Mouse (Mus musculus): ENCODE results near the gene Rab6b.

The Rab6b gene

DNA sequence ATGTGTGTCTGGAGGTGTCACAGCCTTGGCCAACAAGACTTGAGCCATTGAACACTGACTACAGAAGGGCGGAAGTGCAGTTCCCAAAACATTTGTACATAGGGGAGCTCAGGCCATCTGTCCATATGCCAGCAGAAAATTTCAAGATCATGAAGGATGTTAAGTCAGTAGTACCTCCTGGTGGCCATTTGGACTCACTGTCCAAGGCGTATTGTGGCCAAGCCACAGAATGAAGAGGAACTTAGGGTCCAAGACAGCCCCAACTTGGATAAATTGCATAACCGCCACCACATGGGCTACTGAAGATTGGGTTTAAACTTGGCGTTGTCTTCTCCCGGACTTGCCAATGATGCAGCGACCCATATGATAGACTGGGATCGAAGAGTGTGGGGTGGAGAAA, 64.1 kb downstream of the Rab6b start:
- in situ Hi-C loops (cut with MboI; ENCODE audit: low pct_unique_long_range_greater_than_20kb in 1 of 2, low sequenced_read_pairs in 2 of 2, unreplicated experiment in 1 of 2), result no loop called here

DNA sequence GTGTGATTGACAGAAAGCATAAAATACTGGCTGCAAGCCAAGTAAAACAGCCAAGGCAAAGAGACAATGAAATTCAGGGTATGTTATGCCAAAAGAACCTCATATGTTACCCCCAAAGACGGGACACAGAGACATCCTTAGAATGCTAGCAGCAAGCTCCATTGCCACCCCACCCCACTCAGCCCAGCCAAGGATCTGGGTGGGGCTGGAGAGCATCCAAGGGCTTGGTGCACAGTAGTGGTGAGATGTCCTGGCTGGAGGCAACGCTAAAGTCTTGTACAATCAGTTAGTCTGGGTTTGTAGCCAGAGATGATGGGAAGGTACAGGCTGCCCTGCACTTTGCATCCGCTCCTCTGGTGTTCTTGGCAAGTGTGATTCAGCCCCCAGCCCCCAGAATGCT, 68.7 kb downstream of the Rab6b start:
- in situ Hi-C loops (cut with MboI; ENCODE audit: low pct_unique_long_range_greater_than_20kb in 1 of 2, low sequenced_read_pairs in 2 of 2, unreplicated experiment in 1 of 2), result no loop called here

DNA sequence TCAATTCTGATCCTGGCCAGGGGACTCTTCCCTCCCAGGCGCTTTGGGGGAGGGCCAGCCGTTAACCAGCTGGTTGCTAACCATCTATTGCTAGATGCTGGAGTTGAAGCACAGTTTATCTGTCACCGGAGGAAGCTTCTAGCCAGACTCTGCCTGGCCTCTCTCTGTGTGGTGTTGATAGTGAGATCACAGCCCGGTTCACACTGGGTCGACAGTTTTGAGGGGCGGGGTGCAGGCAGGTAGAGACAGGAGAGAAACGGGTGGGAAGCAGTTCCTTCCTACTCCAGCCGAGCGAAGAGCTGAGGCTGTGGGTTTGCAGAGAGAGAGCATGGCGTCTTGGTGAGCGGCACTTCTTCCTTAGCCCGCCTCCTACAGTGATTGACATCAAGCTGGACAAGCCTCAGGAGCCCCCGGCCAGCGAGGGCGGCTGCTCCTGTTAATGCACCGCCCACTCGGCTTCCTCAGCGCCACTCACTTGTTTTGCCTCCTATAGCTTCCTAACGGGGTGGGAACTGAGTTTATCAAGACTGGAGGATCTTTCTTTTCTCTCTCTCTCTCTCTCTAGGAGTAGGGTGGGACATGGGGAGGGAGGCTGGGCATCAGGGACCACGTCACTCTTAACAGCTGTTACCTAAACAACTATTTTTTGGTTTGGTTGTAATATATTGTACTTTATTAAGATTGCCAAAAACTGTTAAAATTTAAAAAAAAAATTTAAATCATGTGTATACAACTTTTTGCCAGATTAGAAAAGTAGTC, 69.4 kb downstream of the Rab6b start:
- in situ Hi-C loops (cut with MboI; ENCODE audit: low pct_unique_long_range_greater_than_20kb in 1 of 2, low sequenced_read_pairs in 2 of 2, unreplicated experiment in 1 of 2), result no loop called here

DNA sequence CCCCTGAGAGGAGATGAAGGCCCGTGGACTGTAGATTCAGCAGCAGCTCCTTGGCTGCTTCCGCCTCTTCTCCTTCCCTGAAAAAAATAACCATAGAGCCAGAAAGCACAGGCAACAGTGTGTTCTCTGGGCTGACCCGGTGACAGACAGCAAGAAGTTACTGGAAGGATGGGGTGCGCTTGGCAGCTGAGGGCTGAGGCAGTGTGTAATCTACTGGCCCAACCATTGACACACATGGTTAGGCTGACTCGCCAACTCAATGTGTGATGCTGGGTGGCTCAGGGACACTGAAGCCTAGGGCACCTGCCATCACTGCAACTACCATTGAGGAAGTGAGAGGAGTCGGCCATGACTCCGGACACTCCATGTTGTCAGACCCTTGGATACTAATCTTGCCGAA, 70.3 kb downstream of the Rab6b start:
- in situ Hi-C loops (cut with MboI; ENCODE audit: low pct_unique_long_range_greater_than_20kb in 1 of 2, low sequenced_read_pairs in 2 of 2, unreplicated experiment in 1 of 2), result no loop called here

DNA sequence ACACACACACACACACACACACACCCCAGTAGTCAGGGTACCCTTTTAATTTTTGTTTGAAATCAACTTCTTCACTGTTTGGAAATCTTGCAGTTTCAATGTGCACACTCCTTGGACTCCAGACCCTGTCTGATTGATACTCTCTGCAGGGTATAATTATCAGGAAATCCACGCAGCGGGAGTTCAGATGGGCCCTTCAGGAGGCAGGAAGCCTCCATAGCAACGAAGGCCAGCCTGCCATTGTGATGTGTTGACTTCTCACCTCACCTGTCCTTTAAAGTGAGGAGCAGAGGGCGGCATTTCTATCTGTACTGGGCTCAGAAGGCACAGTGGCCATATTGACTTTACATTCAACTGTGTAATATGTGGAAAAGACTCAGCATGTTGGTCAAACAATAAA, 73.3 kb downstream of the Rab6b start:
- in situ Hi-C loops (cut with MboI; ENCODE audit: low pct_unique_long_range_greater_than_20kb in 1 of 2, low sequenced_read_pairs in 2 of 2, unreplicated experiment in 1 of 2), result no loop called here

DNA sequence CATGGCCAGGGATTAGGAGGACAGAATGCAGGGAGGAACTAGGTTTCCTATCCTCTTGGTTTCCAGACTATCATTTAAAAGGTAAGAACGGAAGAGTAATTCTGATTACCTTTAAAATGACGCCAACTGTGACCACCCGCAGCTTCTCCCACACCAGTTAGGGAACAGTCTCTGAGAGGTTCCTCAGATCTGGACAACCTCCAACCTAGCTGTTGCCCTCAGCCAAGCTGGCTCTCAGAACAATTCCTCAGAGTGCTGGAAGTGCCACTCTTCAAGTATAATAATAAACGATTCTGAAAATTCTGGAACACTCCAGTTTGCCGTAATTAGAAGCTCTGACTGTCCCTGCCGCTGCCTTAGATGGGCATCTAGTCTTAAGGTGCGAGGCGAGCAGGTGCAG, 74.4 kb downstream of the Rab6b start:
- in situ Hi-C loops (cut with MboI; ENCODE audit: low pct_unique_long_range_greater_than_20kb in 1 of 2, low sequenced_read_pairs in 2 of 2, unreplicated experiment in 1 of 2), result no loop called here

DNA sequence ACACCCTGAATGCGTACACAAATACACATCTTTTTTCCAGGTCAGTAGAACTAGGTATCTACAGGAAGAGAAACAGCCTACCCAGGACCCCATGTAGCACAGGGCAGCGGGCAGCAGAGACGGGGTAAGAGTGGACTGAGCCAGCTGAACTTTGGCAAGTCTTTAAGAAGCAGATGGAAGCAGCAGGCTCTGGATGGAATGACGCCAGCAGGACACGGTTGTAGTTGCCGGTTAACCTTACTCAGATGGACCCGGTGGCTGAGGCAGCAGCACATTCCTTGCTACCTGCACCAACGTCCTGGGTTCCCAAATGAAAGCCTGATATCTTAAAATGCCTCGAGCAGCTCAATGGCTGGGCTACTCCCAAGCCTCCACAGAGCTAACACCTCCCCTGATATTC, 75.2 kb downstream of the Rab6b start:
- in situ Hi-C loops (cut with MboI; ENCODE audit: low pct_unique_long_range_greater_than_20kb in 1 of 2, low sequenced_read_pairs in 2 of 2, unreplicated experiment in 1 of 2), result no loop called here

DNA sequence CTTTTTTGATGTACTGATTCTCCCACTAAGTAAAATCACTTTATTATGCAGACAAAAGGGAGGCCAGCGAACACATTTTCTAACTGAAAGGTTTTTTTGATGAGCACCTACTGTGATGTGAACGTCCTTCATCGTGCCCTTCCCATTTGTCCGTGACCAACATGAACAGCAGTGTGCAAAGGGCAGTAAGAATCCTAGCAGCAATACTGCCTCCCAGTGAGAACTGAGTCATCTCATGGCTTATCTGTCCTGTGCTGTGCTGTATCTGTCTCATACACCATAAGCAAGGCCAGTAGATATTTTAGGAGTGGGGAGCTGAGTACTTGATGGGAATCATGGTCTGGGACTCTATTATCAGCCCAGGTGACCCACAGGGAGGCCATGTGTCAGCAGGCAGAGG, 76.8 kb downstream of the Rab6b start:
- in situ Hi-C loops (cut with MboI; ENCODE audit: low pct_unique_long_range_greater_than_20kb in 1 of 2, low sequenced_read_pairs in 2 of 2, unreplicated experiment in 1 of 2), result no loop called here

DNA sequence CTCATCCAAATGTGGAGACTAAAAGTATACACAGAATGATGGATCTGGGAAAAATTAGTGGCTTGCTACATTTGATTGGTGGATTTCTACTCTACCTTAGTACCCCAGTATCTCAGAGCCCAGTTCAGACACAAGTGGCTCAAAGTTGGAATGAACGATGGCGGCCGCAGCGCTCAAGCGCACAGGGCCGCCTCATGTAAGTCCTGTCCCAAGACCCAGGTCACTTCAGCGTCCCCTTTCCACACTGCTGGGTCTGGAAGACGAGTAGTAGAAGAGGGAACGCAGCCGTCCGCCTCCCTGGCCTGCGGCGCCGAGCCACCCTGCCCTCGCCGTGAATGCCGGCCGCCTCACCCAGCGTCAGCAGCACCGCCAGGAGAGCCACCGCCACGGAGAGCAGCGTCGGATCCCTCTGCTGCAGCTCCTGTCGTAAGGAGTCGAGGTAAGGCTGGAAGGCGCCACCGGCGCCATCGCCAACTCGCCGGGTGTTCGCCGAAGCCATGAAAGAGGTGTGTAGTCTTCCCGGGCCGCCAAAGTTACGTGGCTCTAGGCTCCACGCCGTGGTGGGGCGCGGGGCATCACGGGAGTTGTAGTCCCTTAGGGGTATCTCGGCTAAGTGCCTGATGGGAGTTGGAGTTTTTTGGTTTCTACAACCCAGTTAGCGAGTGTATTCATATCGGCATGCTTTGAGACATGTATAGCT, 90.1 kb downstream of the Rab6b start, which contains the start of gene Srprb:
Gene Srprb (minus strand): TSS at position 577 of the 700 bp plus-strand sequence.
- in situ Hi-C loops (cut with MboI; ENCODE audit: low pct_unique_long_range_greater_than_20kb in 1 of 2, low sequenced_read_pairs in 2 of 2, unreplicated experiment in 1 of 2), result no loop called here

DNA sequence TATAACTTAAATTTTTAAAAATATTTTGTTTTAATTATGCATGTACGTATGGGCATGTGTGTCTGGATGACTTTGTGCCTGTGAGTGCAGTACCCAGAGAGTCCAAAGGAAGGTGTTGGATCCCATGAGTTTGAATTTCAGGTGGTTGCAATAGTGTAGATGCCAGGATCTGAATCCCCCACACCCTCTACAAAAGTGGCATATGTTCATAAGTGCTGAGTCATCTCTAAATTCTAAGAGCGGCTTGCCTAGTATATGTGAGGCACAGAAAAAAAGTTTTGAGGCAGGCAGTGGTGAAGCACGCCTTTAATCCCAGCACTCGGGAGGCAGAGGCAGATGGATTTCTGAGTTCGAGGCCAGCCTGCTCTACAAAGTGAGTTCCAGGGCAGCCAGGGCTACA, 94.2 kb downstream of the Rab6b start:
- in situ Hi-C loops (cut with MboI; ENCODE audit: low pct_unique_long_range_greater_than_20kb in 1 of 2, low sequenced_read_pairs in 2 of 2, unreplicated experiment in 1 of 2), result no loop called here

DNA sequence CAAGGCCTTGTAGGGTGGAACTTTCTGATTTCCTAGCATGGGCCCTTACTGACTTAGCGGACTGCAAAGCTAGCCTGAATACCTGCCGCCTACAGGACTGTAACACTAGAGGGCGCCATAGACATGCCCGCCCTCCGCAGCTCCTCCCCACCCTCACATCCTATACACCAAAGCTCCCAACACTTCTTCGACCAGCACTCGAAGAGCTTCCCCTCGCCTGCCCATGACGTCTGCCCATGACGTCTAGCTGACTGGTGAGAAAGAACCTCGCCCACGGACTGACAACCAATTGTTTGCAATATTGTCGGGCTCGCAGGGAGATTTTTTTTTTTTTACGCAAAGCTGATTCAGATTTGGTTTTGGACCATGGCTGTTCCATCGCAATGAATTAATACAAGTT, 96.3 kb downstream of the Rab6b start:
- in situ Hi-C loops (cut with MboI; ENCODE audit: low pct_unique_long_range_greater_than_20kb in 1 of 2, low sequenced_read_pairs in 2 of 2, unreplicated experiment in 1 of 2), result no loop called here

DNA sequence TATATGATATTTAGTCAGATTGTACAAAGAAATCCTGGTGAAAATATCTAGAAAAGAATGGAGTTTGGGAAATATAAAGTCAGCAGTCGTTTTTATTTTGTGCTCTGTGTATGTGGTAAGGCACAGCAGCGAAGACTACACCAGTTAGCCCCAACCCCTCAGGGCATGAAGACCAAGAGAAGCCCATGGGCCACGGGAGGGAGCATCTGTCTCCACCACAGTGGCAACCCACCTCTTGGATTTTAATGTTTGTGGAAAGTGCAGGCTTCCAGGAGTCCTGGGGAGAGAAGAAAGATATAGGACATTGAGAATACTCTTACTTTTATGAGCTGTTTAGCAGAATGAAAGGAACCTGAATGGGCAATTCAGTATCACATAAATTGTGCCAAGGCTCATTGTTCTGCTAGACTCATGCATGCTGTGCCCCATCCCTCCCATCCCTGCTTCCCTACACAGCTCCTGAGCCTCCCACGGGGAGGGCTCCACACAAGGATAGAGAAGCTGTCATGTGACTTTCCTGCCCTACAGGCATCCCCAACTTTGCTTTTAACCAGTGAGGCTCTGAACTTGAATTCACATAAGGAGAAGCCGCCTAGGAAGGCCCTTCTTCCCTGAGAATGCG, 97.3 kb downstream of the Rab6b start:
- in situ Hi-C loops (cut with MboI; ENCODE audit: low pct_unique_long_range_greater_than_20kb in 1 of 2, low sequenced_read_pairs in 2 of 2, unreplicated experiment in 1 of 2), result no loop called here

DNA sequence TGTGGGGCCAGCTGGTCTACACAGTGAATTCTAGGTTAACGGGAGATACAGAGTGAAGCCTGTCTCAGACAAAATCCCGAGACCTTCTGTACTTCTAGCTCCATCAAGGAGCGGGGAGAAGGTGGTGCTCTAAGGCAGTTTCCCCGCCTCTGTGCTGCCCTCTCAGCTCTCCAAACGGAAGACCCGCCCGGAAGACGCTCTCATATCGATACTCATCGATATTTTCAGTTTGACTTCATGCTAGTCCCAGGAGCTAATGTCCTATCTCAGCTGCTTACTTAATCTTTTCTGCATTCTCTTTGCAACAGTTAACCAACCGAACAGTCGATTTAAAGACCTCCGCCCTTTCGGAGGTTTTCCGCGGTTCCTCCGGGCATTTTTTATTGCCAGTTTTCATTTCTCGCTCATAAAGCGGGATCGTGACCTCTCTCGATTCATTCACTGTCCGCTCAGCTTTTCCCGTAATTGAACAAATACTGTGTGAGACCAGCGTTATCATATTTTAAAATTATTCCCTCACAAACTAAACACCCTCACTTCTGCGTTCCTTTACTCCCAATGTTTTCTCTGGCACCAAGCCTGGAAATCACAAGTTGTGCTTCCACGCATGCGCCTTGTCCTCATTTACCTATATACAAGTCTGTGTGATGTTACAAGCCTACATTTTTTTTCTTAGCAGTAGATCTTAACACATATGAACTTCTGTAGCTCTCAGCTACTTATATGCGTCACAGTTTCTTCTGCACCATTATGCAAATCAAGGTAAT, 101.2 kb downstream of the Rab6b start:
- in situ Hi-C loops (cut with MboI; ENCODE audit: low pct_unique_long_range_greater_than_20kb in 1 of 2, low sequenced_read_pairs in 2 of 2, unreplicated experiment in 1 of 2), result no loop called here

DNA sequence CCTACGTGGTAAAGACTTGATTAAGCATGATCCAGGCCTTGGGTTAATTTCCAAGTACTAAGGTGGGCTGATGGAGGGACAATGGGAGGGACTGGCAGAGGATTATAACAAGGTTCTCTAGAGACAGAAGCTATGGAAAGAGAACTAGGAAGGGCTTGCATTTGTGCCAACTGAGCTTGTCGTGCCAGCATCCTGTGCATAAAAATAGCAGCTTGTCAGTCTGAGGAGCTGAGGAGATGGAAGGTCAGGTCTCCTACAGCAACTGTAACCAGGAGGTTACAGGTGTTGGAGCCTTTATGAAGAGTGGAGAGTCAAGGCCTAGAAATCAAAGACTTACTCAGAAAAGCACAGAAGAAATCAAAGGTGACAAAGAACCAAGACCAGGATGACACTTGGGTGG, 102.0 kb downstream of the Rab6b start:
- in situ Hi-C loops (cut with MboI; ENCODE audit: low pct_unique_long_range_greater_than_20kb in 1 of 2, low sequenced_read_pairs in 2 of 2, unreplicated experiment in 1 of 2), result no loop called here

DNA sequence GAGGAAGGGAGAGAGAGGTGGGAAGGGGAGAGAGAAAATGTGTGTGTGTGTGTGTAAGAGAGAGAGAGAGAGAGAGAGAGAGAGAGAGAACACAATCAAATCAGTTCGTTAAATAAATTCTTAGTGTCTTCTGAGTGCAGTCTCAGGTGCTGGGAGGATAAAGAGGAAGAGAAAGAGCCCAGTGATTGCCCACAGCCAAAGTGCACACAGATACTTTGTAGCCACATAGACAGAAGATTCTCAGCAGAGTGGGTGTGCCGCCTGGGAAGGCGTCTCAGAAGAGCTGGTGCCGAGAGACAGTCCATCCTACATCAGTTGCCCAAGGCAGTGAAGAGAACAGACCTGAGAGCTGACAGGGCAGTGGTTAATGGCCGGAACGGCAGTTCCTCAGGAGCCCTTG, 102.7 kb downstream of the Rab6b start:
- in situ Hi-C loops (cut with MboI; ENCODE audit: low pct_unique_long_range_greater_than_20kb in 1 of 2, low sequenced_read_pairs in 2 of 2, unreplicated experiment in 1 of 2), result no loop called here

DNA sequence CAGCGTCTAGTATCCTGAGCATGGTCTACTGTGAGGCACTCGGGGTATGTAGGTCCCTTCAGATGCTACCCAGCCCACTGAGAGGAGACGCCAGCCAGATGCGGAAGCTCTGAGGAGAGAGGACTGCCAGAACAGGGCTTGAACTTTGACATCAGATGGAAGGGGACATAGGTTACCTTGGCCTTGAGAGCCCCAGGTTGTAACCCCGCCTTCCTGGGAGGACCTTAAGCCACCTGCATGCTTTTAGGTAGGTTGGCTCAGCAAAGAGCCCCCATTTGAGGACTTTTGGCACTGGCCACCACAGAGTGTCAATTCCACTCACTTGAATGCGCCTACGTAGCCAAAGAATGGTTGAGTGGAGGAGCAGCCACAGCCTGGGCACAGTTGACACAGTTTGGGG, 113.1 kb downstream of the Rab6b start:
- in situ Hi-C loops (cut with MboI; ENCODE audit: low pct_unique_long_range_greater_than_20kb in 1 of 2, low sequenced_read_pairs in 2 of 2, unreplicated experiment in 1 of 2), result loop anchor here (5.0 to 10.0 kb wide), 2 partner anchors 68 to 80 kb away; partner anchors contain the start of genes 1300017J02Rik (in 1 of the 2) and Topbp1 (in 1 of the 2)

DNA sequence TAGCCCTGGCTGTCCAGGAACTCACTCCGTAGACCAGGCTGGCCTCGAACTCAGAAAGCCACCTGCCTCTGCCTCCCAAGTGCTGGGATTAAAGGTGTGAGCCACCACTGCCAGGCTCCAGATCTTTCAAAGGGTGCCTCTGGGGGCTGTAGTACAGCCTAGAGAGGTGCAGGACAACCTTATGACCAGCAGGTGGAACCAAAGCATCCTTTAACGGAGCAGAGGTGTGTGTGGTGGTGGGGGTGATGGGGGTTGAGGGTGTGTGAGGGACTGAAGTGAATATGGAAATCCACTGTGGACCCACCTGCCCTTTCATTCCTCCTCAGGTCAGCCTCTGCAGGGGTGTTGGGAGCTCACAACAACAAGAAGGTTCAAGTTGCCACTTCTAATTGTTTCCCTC, 113.9 kb downstream of the Rab6b start:
- in situ Hi-C loops (cut with MboI; ENCODE audit: low pct_unique_long_range_greater_than_20kb in 1 of 2, low sequenced_read_pairs in 2 of 2, unreplicated experiment in 1 of 2), result loop anchor here (5.0 to 10.0 kb wide), 2 partner anchors 67 to 79 kb away; partner anchors contain the start of genes 1300017J02Rik (in 1 of the 2) and Topbp1 (in 1 of the 2)

DNA sequence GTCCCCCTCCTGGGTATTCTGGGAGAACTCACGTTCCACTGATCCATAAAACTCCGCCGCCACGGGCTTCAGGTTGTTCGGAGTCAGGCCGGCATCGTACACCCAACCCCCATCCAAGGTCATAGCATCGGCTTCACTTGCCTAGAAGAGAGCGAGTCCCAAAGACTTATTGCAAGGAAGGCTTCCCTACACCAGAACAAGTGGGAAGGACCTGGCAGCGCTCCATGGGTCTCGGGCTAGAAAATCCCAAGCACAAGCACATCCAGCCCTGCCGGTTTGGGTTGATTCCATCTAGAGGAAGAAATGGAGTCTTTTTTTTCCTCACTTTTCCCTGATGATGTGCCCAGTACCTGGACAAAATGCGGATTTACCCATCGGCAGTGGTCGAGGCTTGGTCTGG, 115.2 kb downstream of the Rab6b start:
- in situ Hi-C loops (cut with MboI; ENCODE audit: low pct_unique_long_range_greater_than_20kb in 1 of 2, low sequenced_read_pairs in 2 of 2, unreplicated experiment in 1 of 2), result loop anchor here (5.0 to 10.0 kb wide), 2 partner anchors 65 to 78 kb away; partner anchors contain the start of genes 1300017J02Rik (in 1 of the 2) and Topbp1 (in 1 of the 2)

DNA sequence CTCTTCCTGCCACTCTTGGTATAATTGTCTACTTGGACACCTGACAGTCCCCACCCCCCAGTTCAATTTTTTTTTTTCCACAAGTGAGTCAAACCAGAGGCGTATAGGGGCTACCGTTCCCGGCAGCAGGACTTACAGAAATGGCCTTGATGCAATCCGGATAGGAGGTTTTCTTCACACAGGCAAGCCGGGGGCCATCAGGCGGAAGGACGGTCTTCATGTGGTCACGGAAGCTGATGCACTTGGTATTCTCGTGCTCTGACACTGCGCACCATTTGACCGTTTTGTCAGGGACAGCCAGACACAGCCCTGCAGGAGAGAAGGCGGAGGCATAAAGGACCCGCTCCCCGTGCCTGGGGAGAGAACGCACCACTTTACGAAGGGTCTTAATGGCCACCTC, 116.2 kb downstream of the Rab6b start:
- in situ Hi-C loops (cut with MboI; ENCODE audit: low pct_unique_long_range_greater_than_20kb in 1 of 2, low sequenced_read_pairs in 2 of 2, unreplicated experiment in 1 of 2), result loop anchor here (5.0 to 10.0 kb wide), 2 partner anchors 65 to 77 kb away; partner anchors contain the start of genes 1300017J02Rik (in 1 of the 2) and Topbp1 (in 1 of the 2)
